Mouse (Mus musculus) heart, embryonic 16.5 days (tissue): ENCODE data around the gene Pias1. TPM values are rescaled to one million over a fixed set of nuclear protein-coding genes. Genes with fewer than 3 reads are reported as not detected.

ENCODE experiments used
- ATAC-seq: fragments of 200-750 bp; cut with Nextera tagmentation; replicated peaks from 2 replicates; pipeline ENCODE4 v1.8.0; 2017; ENCODE audit warnings: moderate number of reproducible peaks; ENCODE audit not compliant: insufficient read depth, low FRiP score; ENCODE audit errors: extremely low read depth
- H3K27ac ChIP-seq: fragments of 300-500 bp; sonication (generic); 2 replicates; pipeline ENCODE4 v1.5.1; 2014; ENCODE audit warnings: mild to moderate bottlenecking, low read length, control low read depth, moderate library complexity
- H3K27me3 ChIP-seq: fragments of 300-500 bp; sonication (generic); 2 replicates; pipeline ENCODE4 v1.6.1; 2014; ENCODE audit warnings: low read length, mixed read lengths; ENCODE audit not compliant: control insufficient read depth, insufficient read depth
- H3K36me3 ChIP-seq: fragments of 300-500 bp; sonication (generic); 2 replicates; pipeline ENCODE4 v1.6.1; 2014; ENCODE audit not compliant: control insufficient read depth, insufficient read depth
- H3K4me1 ChIP-seq: fragments of 300-500 bp; sonication (generic); 2 replicates; pipeline ENCODE4 v1.6.1; 2014; ENCODE audit warnings: low read length, mixed read lengths; ENCODE audit not compliant: control insufficient read depth, insufficient read depth
- H3K4me2 ChIP-seq: fragments of 300-500 bp; sonication (generic); 2 replicates; pipeline ENCODE4 v1.6.1; 2014; ENCODE audit warnings: low read depth, mild to moderate bottlenecking, control low read depth, low read length
- H3K4me3 ChIP-seq: fragments of 300-500 bp; sonication (generic); 2 replicates; pipeline ENCODE4 v1.5.1; 2014; ENCODE audit warnings: mild to moderate bottlenecking, control low read depth, low read length
- H3K9ac ChIP-seq: fragments of 300-500 bp; sonication (generic); 2 replicates; pipeline ENCODE4 v1.6.1; 2014; ENCODE audit warnings: low read length, control low read depth
- H3K9me3 ChIP-seq: fragments of 300-500 bp; sonication (generic); replicated peaks from 2 replicates; pipeline ENCODE4 v1.6.1; 2016; ENCODE audit warnings: low read length; ENCODE audit not compliant: control insufficient read depth
- WGBS: fragments of 180-500 bp; shearing (Covaris S2); extraction: QIAGEN DNeasy Blood & Tissue Kit; methylation state at CpG from one replicate; pipeline ENCODE4 v1.1.7; 2014; 5-methylcytosine and 5-hydroxymethylcytosine counted together
- polyA plus RNA-seq: library from polyadenylated mRNA; unstranded; fragments of >200 nt; fragmentation: Nextera tagmentation; extraction: Ambion mirVana; gene quantifications from 2 replicates; pipeline ENCODE4 v1.2.1, GENCODE M21; 2015

Gene Pias1
- 42.0 and 44.1 TPM in 2 replicates for polyA plus RNA-seq

- Histone ChIP-seq H3K4me2 (no peak within 1 kb of the TSS), H3K4me3 (no peak within 1 kb of the TSS), H3K9me3 (no peaks in the 10 kb centered on the region; the same call in 1 of the 2 replicates), H3K27me3 (no peaks in the 10 kb centered on the region), H3K9ac (no peak within 1 kb of the TSS), H3K36me3 (no peaks in the 10 kb centered on the region), H3K4me1 (no peaks in the 10 kb centered on the region), H3K27ac (no peak within 1 kb of the TSS)
- ATAC-seq, result no peak
- WGBS, result 81% methylated on average over 5 of the region's 5 CpGs
These were observed at the start of gene Pias1 for GRCm38 (mm10) chr9:62987824-62988223. Gene Pias1 (minus strand): TSS chr9:62987924.

- Histone ChIP-seq H3K9me3 (no peaks in the 10 kb centered on the region), H3K27me3 (no peaks in the 10 kb centered on the region), H3K9ac (no peak overlapping the region), H3K36me3 (no peaks in the 10 kb centered on the region), H3K4me2 (no peak overlapping the region), H3K27ac (no peak overlapping the region), H3K4me1 (no peaks in the 10 kb centered on the region), H3K4me3 (no peak overlapping the region)
- 67% methylated on average over 2 of the region's 2 CpGs for WGBS
- no peak for ATAC-seq
These were observed 47.7 kb upstream of the Pias1 start for GRCm38 (mm10) chr9:63035431-63035830.

GRCm38 (mm10) chr9:63031011-63031782, 43.5 kb upstream of the Pias1 start:
- no peak overlapping the region for H3K9ac ChIP-seq
- H3K27me3 ChIP-seq, result no peaks in the 10 kb centered on the region
- H3K27ac ChIP-seq, result no peak overlapping the region
- H3K4me1 ChIP-seq, result no peaks in the 10 kb centered on the region
- no peak overlapping the region for H3K4me3 ChIP-seq
- no peaks in the 10 kb centered on the region for H3K9me3 ChIP-seq
- WGBS, result 57% methylated on average over 13 of the region's 13 CpGs
- no peak overlapping the region for H3K4me2 ChIP-seq
- H3K36me3 ChIP-seq, result no peaks in the 10 kb centered on the region
- no peak for ATAC-seq

- H3K36me3 ChIP-seq, result no peaks in the 10 kb centered on the region
- H3K4me2 ChIP-seq, result no peak overlapping the region
- H3K9ac ChIP-seq, result no peak overlapping the region
- H3K9me3 ChIP-seq, result peaks cover 5% of the 10 kb centered on the region
- no peak overlapping the region for H3K4me3 ChIP-seq
- no peak overlapping the region for H3K27ac ChIP-seq
- no peaks in the 10 kb centered on the region for H3K4me1 ChIP-seq
- 90% methylated on average over 1 of the region's 1 CpGs for WGBS
- no peak for ATAC-seq
- no peaks in the 10 kb centered on the region for H3K27me3 ChIP-seq
These were observed 34.8 kb upstream of the Pias1 start for GRCm38 (mm10) chr9:63022486-63022885.

GRCm38 (mm10) chr9:63007371-63007770, 19.6 kb upstream of the Pias1 start:
- Histone ChIP-seq H3K4me3 (no peak overlapping the region), H3K36me3 (no peaks in the 10 kb centered on the region), H3K9me3 (no peaks in the 10 kb centered on the region), H3K9ac (no peak overlapping the region), H3K27me3 (no peaks in the 10 kb centered on the region), H3K4me1 (no peaks in the 10 kb centered on the region), H3K27ac (no peak overlapping the region), H3K4me2 (no peak overlapping the region)
- no peak for ATAC-seq
- 86% methylated on average over 4 of the region's 4 CpGs for WGBS

- Histone ChIP-seq H3K27ac (no peak overlapping the region), H3K4me3 (no peak overlapping the region), H3K9ac (no peak overlapping the region), H3K36me3 (no peaks in the 10 kb centered on the region), H3K9me3 (no peaks in the 10 kb centered on the region), H3K4me2 (no peak overlapping the region), H3K27me3 (no peaks in the 10 kb centered on the region), H3K4me1 (no peaks in the 10 kb centered on the region)
- no peak for ATAC-seq
- WGBS, result 73% methylated on average over 6 of the region's 6 CpGs
These were observed 18.5 kb upstream of the Pias1 start for GRCm38 (mm10) chr9:63006081-63006820.

GRCm38 (mm10) chr9:62998561-62998960, 10.8 kb upstream of the Pias1 start:
- Histone ChIP-seq H3K4me1 (no peaks in the 10 kb centered on the region), H3K4me2 (no peak overlapping the region), H3K36me3 (no peaks in the 10 kb centered on the region), H3K27me3 (no peaks in the 10 kb centered on the region), H3K9ac (no peak overlapping the region), H3K9me3 (no peaks in the 10 kb centered on the region), H3K27ac (no peak overlapping the region), H3K4me3 (no peak overlapping the region)
- 40% methylated on average over 3 of the region's 3 CpGs for WGBS
- ATAC-seq, result no peak

GRCm38 (mm10) chr9:62997626-62998025, 9.9 kb upstream of the Pias1 start:
- Histone ChIP-seq H3K9me3 (no peaks in the 10 kb centered on the region), H3K9ac (no peak overlapping the region), H3K36me3 (no peaks in the 10 kb centered on the region), H3K4me2 (no peak overlapping the region), H3K4me1 (no peaks in the 10 kb centered on the region), H3K4me3 (no peak overlapping the region), H3K27ac (no peak overlapping the region), H3K27me3 (no peaks in the 10 kb centered on the region)
- ATAC-seq, result no peak
- 89% methylated on average over 3 of the region's 3 CpGs for WGBS

GRCm38 (mm10) chr9:62995186-62995585, 7.5 kb upstream of the Pias1 start:
- no peak overlapping the region for H3K27ac ChIP-seq

More at GRCm38 (mm10) chr9:62995186-62995585, 7.5 kb upstream of the Pias1 start:
- Histone ChIP-seq H3K9ac (no peak overlapping the region), H3K9me3 (no peaks in the 10 kb centered on the region), H3K4me1 (no peaks in the 10 kb centered on the region), H3K36me3 (no peaks in the 10 kb centered on the region), H3K27me3 (no peaks in the 10 kb centered on the region), H3K4me3 (no peak overlapping the region), H3K4me2 (no peak overlapping the region)
- ATAC-seq, result no peak
- WGBS, result 29% methylated on average over 2 of the region's 2 CpGs
